Mouse (Mus musculus) MEL (cell line): ENCODE data around the gene Dspp.

Experiments
- CHD2 ChIP-seq: IDR thresholded peaks from 2 replicates; pipeline ENCODE4 v1.6.1; 2011; ENCODE audit warnings: low read length, improper control_type of control experiment
- CTCF ChIP-seq, 3 experiments: IDR thresholded peaks in 2 of 3; conservative IDR thresholded peaks in 1 of 3; 2 replicates each; pipeline ENCODE4 v1.5.1; 2011 to 2012; ENCODE audit warnings: low read length in 3 of 3, low read depth in 2 of 3, mild to moderate bottlenecking in 2 of 3, improper control_type of control experiment in 1 of 3, inconsistent platforms in 1 of 3, mixed read lengths in 1 of 3, moderate library complexity in 1 of 3; ENCODE audit not compliant: control insufficient read depth in 1 of 3, insufficient read depth in 1 of 3, poor library complexity in 1 of 3, severe bottlenecking in 1 of 3
- ELF1 ChIP-seq: IDR thresholded peaks from 2 replicates; pipeline ENCODE4 v1.6.1; 2014; ENCODE audit warnings: low read depth, mild to moderate bottlenecking, inconsistent platforms, low read length, improper control_type of control experiment, moderate library complexity
- EP300 ChIP-seq, 2 experiments: IDR thresholded peaks; 2 replicates each; pipeline ENCODE4 v1.6.1; 2011; ENCODE audit warnings: improper control_type of control experiment in 2 of 2, low read length in 2 of 2, low read depth in 1 of 2, mild to moderate bottlenecking in 1 of 2
- ETS1 ChIP-seq: IDR thresholded peaks from 2 replicates; pipeline ENCODE4 v1.6.1; 2012; ENCODE audit warnings: low read depth, mild to moderate bottlenecking, inconsistent platforms, low read length, improper control_type of control experiment, moderate library complexity
- GABPA ChIP-seq: IDR thresholded peaks from 2 replicates; pipeline ENCODE4 v1.6.1; 2012; ENCODE audit warnings: low read depth, mild to moderate bottlenecking, inconsistent platforms, low read length, improper control_type of control experiment, moderate library complexity
- KAT2A ChIP-seq: conservative IDR thresholded peaks from 2 replicates; pipeline ENCODE4 v1.6.1; 2012; ENCODE audit warnings: low read depth, low read length, improper control_type of control experiment, inconsistent platforms
- MAX ChIP-seq: IDR thresholded peaks from 2 replicates; pipeline ENCODE4 v1.6.1; 2011; ENCODE audit warnings: low read length, improper control_type of control experiment
- MXI1 ChIP-seq: IDR thresholded peaks from 2 replicates; pipeline ENCODE4 v1.6.1; 2011; ENCODE audit warnings: mild to moderate bottlenecking, low read depth, low read length, improper control_type of control experiment
- POLR2A ChIP-seq, 2 experiments: IDR thresholded peaks; 2 replicates each; pipeline ENCODE4 v1.6.1; 2011 to 2012; ENCODE audit warnings: low read length in 2 of 2, mild to moderate bottlenecking in 2 of 2, control low read depth in 1 of 2, improper control_type of control experiment in 1 of 2, low read depth in 1 of 2, moderate library complexity in 1 of 2; ENCODE audit not compliant: control insufficient read depth in 1 of 2, insufficient read depth in 1 of 2, poor library complexity in 1 of 2
- POLR2AphosphoS5 ChIP-seq: IDR thresholded peaks from 2 replicates; pipeline ENCODE4 v1.6.1; 2012; ENCODE audit warnings: low read depth, borderline replicate concordance, mild to moderate bottlenecking, inconsistent platforms, low read length, moderate library complexity, mixed read lengths
- TAL1 ChIP-seq: IDR thresholded peaks from 2 replicates; pipeline ENCODE4 v1.6.1; 2012; ENCODE audit warnings: mild to moderate bottlenecking, inconsistent platforms, low read length, moderate library complexity, mixed read lengths
- ZKSCAN1 ChIP-seq: IDR thresholded peaks from 2 replicates; pipeline ENCODE4 v1.6.1; 2012; ENCODE audit warnings: low read depth, mild to moderate bottlenecking, inconsistent platforms, low read length, improper control_type of control experiment, moderate library complexity

- TF ChIP-seq ZKSCAN1, result no peak
- no peak for TF ChIP-seq CTCF (IDR thresholded peaks at IDR 0.05 in 2 of 3, conservative IDR thresholded peaks at IDR 0.05 in 1 of 3; ENCODE audit: control insufficient read depth in 1 of 3, insufficient read depth in 1 of 3, low read depth in 2 of 3, low read length in 3 of 3, poor library complexity in 1 of 3, severe bottlenecking in 1 of 3)
- no peak for TF ChIP-seq ELF1
- TF ChIP-seq POLR2A (IDR thresholded peaks at IDR 0.05; ENCODE audit: control insufficient read depth in 1 of 2, insufficient read depth in 1 of 2, low read depth in 1 of 2, low read length in 2 of 2, poor library complexity in 1 of 2), result no peak
- no peak for TF ChIP-seq POLR2AphosphoS5
- TF ChIP-seq MAX, result no peak
- TF ChIP-seq EP300 (IDR thresholded peaks at IDR 0.05; ENCODE audit: low read depth in 1 of 2, low read length in 2 of 2), result no peak
- TF ChIP-seq MXI1, result no peak
- no peak for TF ChIP-seq KAT2A
- TF ChIP-seq GABPA, result no peak
- TF ChIP-seq TAL1, result no peak
- no peak for TF ChIP-seq ETS1
- TF ChIP-seq CHD2, result no peak
Observed at GRCm38 (mm10) chr5:104128281-104129031, 42.1 kb upstream of the Dspp start.
